Mouse (Mus musculus) c-Kit-negative CD71-positive TER-119-positive erythroid progenitor cells, embryonic 14.5 days (primary cell): ENCODE results near the gene Abhd5.
"Not testable (repeated sequence)": the region's sequence is repeated elsewhere in the genome, so short reads cannot be mapped to it uniquely, and the experiment has no call there.

Experiments used
- DNase-seq: peaks from one replicate; pipeline ENCODE4 v3.0.0-alpha.2; 2013; ENCODE audit warnings: low read depth, low spot score

Gene Abhd5

GRCm38 (mm10) chr9:122351303-122352024, at the start of gene Abhd5:
Gene Abhd5, plus strand, starts transcription at chr9:122351608.
- peak; percentile 91 for DNase-seq

- no peak for DNase-seq
Observed at GRCm38 (mm10) chr9:122305302-122305701, 46.1 kb upstream of the Abhd5 start.

- DNase-seq: no peak
Observed at GRCm38 (mm10) chr9:122309013-122309980, 42.1 kb upstream of the Abhd5 start.

GRCm38 (mm10) chr9:122310613-122311049, 40.8 kb upstream of the Abhd5 start:
- peak; percentile 71 for DNase-seq

GRCm38 (mm10) chr9:122311051-122311760, 40.2 kb upstream of the Abhd5 start:
- DNase-seq: no peak

GRCm38 (mm10) chr9:122312296-122312990, 39.0 kb upstream of the Abhd5 start:
- no peak for DNase-seq

- DNase-seq: not testable (repeated sequence)
Observed at GRCm38 (mm10) chr9:122313128-122313527, 38.3 kb upstream of the Abhd5 start.

- DNase-seq: no peak
Observed at GRCm38 (mm10) chr9:122314386-122314785, 37.0 kb upstream of the Abhd5 start.

GRCm38 (mm10) chr9:122314942-122315341, 36.5 kb upstream of the Abhd5 start:
- DNase-seq: no peak

- DNase-seq: no peak
Observed at GRCm38 (mm10) chr9:122315501-122315900, 35.9 kb upstream of the Abhd5 start.

- no peak for DNase-seq
Observed at GRCm38 (mm10) chr9:122316562-122316961, 34.8 kb upstream of the Abhd5 start.

- no peak for DNase-seq
Observed at GRCm38 (mm10) chr9:122320626-122321025, 30.8 kb upstream of the Abhd5 start.

GRCm38 (mm10) chr9:122322356-122322755, 29.1 kb upstream of the Abhd5 start:
- DNase-seq: no peak

- DNase-seq: no peak
Observed at GRCm38 (mm10) chr9:122325996-122326395, 25.4 kb upstream of the Abhd5 start.

GRCm38 (mm10) chr9:122328199-122328598, 23.2 kb upstream of the Abhd5 start:
- DNase-seq: no peak

GRCm38 (mm10) chr9:122336677-122337076, 14.7 kb upstream of the Abhd5 start:
- no peak for DNase-seq

GRCm38 (mm10) chr9:122337510-122337931, 13.9 kb upstream of the Abhd5 start:
- DNase-seq: no peak

- DNase-seq: no peak
Observed at GRCm38 (mm10) chr9:122339972-122340371, 11.4 kb upstream of the Abhd5 start.

- no peak for DNase-seq
Observed at GRCm38 (mm10) chr9:122343399-122343798, 8.0 kb upstream of the Abhd5 start.

- DNase-seq: no peak
Observed at GRCm38 (mm10) chr9:122344560-122344959, 6.8 kb upstream of the Abhd5 start.

GRCm38 (mm10) chr9:122345291-122345690, 6.1 kb upstream of the Abhd5 start:
- no peak for DNase-seq
